Mouse (Mus musculus) forebrain, embryonic 11.5 days (tissue): ENCODE data around the gene Coq10b. TPM values are rescaled to one million over a fixed set of nuclear protein-coding genes. Genes with fewer than 3 reads are reported as not detected.

ENCODE experiments used
- ATAC-seq: fragments of 200-750 bp; cut with Nextera tagmentation; replicated peaks from 2 replicates; pipeline ENCODE4 v1.8.0; 2017; ENCODE audit warnings: moderate TSS enrichment; ENCODE audit not compliant: low FRiP score
- DNase-seq: peaks from one replicate; pipeline ENCODE4 v3.0.0-alpha.2; 2017; ENCODE audit warnings: low spot score
- H3K27ac ChIP-seq: fragments of 300-500 bp; sonication (generic); 2 replicates; pipeline ENCODE4 v1.5.1; 2014; ENCODE audit warnings: low read depth, low read length
- H3K27me3 ChIP-seq: fragments of 300-500 bp; sonication (generic); 2 replicates; pipeline ENCODE4 v1.6.1; 2014; ENCODE audit warnings: mild to moderate bottlenecking, low read length, mixed read lengths; ENCODE audit not compliant: control insufficient read depth, insufficient read depth
- H3K36me3 ChIP-seq: fragments of 300-500 bp; sonication (generic); 2 replicates; pipeline ENCODE4 v1.6.1; 2014; ENCODE audit warnings: mild to moderate bottlenecking, low read length, moderate library complexity, mixed read lengths; ENCODE audit not compliant: control insufficient read depth, insufficient read depth
- H3K4me1 ChIP-seq: fragments of 300-500 bp; sonication (generic); replicated peaks from 2 replicates; pipeline ENCODE4 v1.6.1; 2014; ENCODE audit warnings: low read length, mixed read lengths; ENCODE audit not compliant: control insufficient read depth, insufficient read depth
- H3K4me2 ChIP-seq: fragments of 300-500 bp; sonication (generic); 2 replicates; pipeline ENCODE4 v1.6.1; 2014; ENCODE audit warnings: low read depth, mild to moderate bottlenecking, low read length, moderate library complexity, mixed read lengths; ENCODE audit not compliant: severe bottlenecking
- H3K4me3 ChIP-seq: fragments of 300-500 bp; sonication (generic); 2 replicates; pipeline ENCODE4 v1.5.1; 2014; ENCODE audit warnings: low read depth, low read length
- H3K9ac ChIP-seq: fragments of 300-500 bp; sonication (generic); 2 replicates; pipeline ENCODE4 v1.6.1; 2014; ENCODE audit warnings: low read length
- H3K9me3 ChIP-seq: fragments of 300-500 bp; sonication (generic); 2 replicates; pipeline ENCODE4 v1.6.1; 2016; ENCODE audit warnings: low read length, mixed read lengths; ENCODE audit not compliant: control insufficient read depth
- WGBS: fragments of 180-500 bp; shearing (Covaris S2); extraction: QIAGEN DNeasy Blood & Tissue Kit; methylation state at CpG from one replicate; pipeline ENCODE4 v1.1.7; 2014; 5-methylcytosine and 5-hydroxymethylcytosine counted together
- polyA plus RNA-seq: library from polyadenylated mRNA; unstranded; fragments of >200 nt; fragmentation: Nextera tagmentation; extraction: Ambion mirVana; gene quantifications from 2 replicates; pipeline ENCODE4 v1.2.1, GENCODE M21; 2014

Gene Coq10b
- polyA plus RNA-seq, 1 experiment from 2014 or later, result 32.9 TPM

- H3K4me3 ChIP-seq, result no peak overlapping the region
- H3K4me1 ChIP-seq, result no peaks in the 10 kb centered on the region
- ATAC-seq (no peak), DNase-seq (no peak)
- H3K27ac ChIP-seq, result no peak overlapping the region
- H3K36me3 ChIP-seq, result peaks cover 8% of the 10 kb centered on the region; the same call in 1 of the 2 replicates
- no peak overlapping the region for H3K4me2 ChIP-seq
- 65% methylated on average over 5 of the region's 5 CpGs for WGBS
- H3K9ac ChIP-seq, result no peak overlapping the region
- no peaks in the 10 kb centered on the region for H3K9me3 ChIP-seq
- no peaks in the 10 kb centered on the region for H3K27me3 ChIP-seq
These were observed 23.3 kb downstream of the Coq10b start for GRCm38 (mm10) chr1:55075652-55076394.

- H3K27ac ChIP-seq, result no peak overlapping the region
- no peak overlapping the region for H3K9ac ChIP-seq
- no peaks in the 10 kb centered on the region for H3K27me3 ChIP-seq
- H3K4me2 ChIP-seq, result no peak overlapping the region
- H3K4me3 ChIP-seq, result no peak overlapping the region
- H3K4me1 ChIP-seq, result no peaks in the 10 kb centered on the region
- ATAC-seq (peak; percentile 46; the same call in 1 of the 2 replicates), DNase-seq (no peak)
- H3K9me3 ChIP-seq, result no peaks in the 10 kb centered on the region
- peaks cover 11% of the 10 kb centered on the region; the same call in 1 of the 2 replicates for H3K36me3 ChIP-seq
These were observed 23.8 kb downstream of the Coq10b start for GRCm38 (mm10) chr1:55076395-55076743.

GRCm38 (mm10) chr1:55076849-55077516, 24.4 kb downstream of the Coq10b start:
- Histone ChIP-seq H3K9ac (no peak overlapping the region), H3K27me3 (no peaks in the 10 kb centered on the region), H3K4me1 (no peaks in the 10 kb centered on the region), H3K4me2 (no peak overlapping the region), H3K9me3 (no peaks in the 10 kb centered on the region), H3K27ac (no peak overlapping the region), H3K4me3 (no peak overlapping the region), H3K36me3 (peaks cover 14% of the 10 kb centered on the region; the same call in 1 of the 2 replicates)
- ATAC-seq, result no peak
- WGBS, result 81% methylated on average over 2 of the region's 2 CpGs
- no peak for DNase-seq

- H3K4me1 ChIP-seq, result no peaks in the 10 kb centered on the region; the same call in 1 of the 2 replicates
- H3K27ac ChIP-seq, result no peak overlapping the region
- H3K9me3 ChIP-seq, result no peaks in the 10 kb centered on the region; the same call in 1 of the 2 replicates
- no peak for DNase-seq
- H3K4me2 ChIP-seq, result no peak overlapping the region
- no peak overlapping the region for H3K4me3 ChIP-seq
- 93% methylated on average over 4 of the region's 4 CpGs for WGBS
- ATAC-seq, result no peak
- H3K9ac ChIP-seq, result no peak overlapping the region
- H3K36me3 ChIP-seq, result peaks cover 30% of the 10 kb centered on the region
- H3K27me3 ChIP-seq, result no peaks in the 10 kb centered on the region
These were observed 27.1 kb downstream of the Coq10b start for GRCm38 (mm10) chr1:55079677-55080076.

- H3K9me3 ChIP-seq, result no peaks in the 10 kb centered on the region; the same call in 1 of the 2 replicates
- H3K9ac ChIP-seq, result no peak overlapping the region
- H3K4me3 ChIP-seq, result no peak overlapping the region
- H3K27me3 ChIP-seq, result no peaks in the 10 kb centered on the region
- peaks cover 6% of the 10 kb centered on the region for H3K4me1 ChIP-seq
- peaks cover 30% of the 10 kb centered on the region for H3K36me3 ChIP-seq
- 77% methylated on average over 1 of the region's 1 CpGs for WGBS
- no peak overlapping the region for H3K4me2 ChIP-seq
- no peak overlapping the region for H3K27ac ChIP-seq
- DNase-seq (no peak), ATAC-seq (no peak)
These were observed 29.5 kb downstream of the Coq10b start for GRCm38 (mm10) chr1:55082106-55082505.

GRCm38 (mm10) chr1:55085781-55086366, 33.3 kb downstream of the Coq10b start:
- no peaks in the 10 kb centered on the region for H3K27me3 ChIP-seq
- H3K4me1 ChIP-seq, result peaks cover 6% of the 10 kb centered on the region
- H3K27ac ChIP-seq, result no peak overlapping the region
- 56% methylated on average over 7 of the region's 7 CpGs for WGBS
- DNase-seq (no peak), ATAC-seq (no peak)
- H3K4me2 ChIP-seq, result peak overlapping the region; percentile 85
- peak overlapping the region; percentile 91 for H3K4me3 ChIP-seq
- H3K9me3 ChIP-seq, result no peaks in the 10 kb centered on the region; the same call in 1 of the 2 replicates
- H3K9ac ChIP-seq, result 0 out of 2 replicates have a peak overlapping the region, but pooled peaks have one; percentile 10
- H3K36me3 ChIP-seq, result peaks cover 22% of the 10 kb centered on the region

GRCm38 (mm10) chr1:55086868-55087400, 34.4 kb downstream of the Coq10b start:
- peak overlapping the region; percentile 94; the same call in 1 of the 2 replicates for H3K27ac ChIP-seq
- H3K4me3 ChIP-seq, result peak overlapping the region; percentile 91
- no peaks in the 10 kb centered on the region for H3K27me3 ChIP-seq
- H3K9ac ChIP-seq, result peak overlapping the region; percentile 95
- H3K36me3 ChIP-seq, result peaks cover 20% of the 10 kb centered on the region
- DNase-seq (peak; percentile 53), ATAC-seq (no peak)
- H3K9me3 ChIP-seq, result no peaks in the 10 kb centered on the region; the same call in 1 of the 2 replicates
- H3K4me1 ChIP-seq, result peaks cover 6% of the 10 kb centered on the region
- under 1% methylated on average over 13 of the region's 13 CpGs for WGBS
- peak overlapping the region; percentile 85 for H3K4me2 ChIP-seq

GRCm38 (mm10) chr1:55087401-55087904, 34.9 kb downstream of the Coq10b start:
- H3K4me2 ChIP-seq, result peak overlapping the region; percentile 85
- under 1% methylated on average over 42 of the region's 57 CpGs for WGBS
- no peaks in the 10 kb centered on the region; the same call in 1 of the 2 replicates for H3K9me3 ChIP-seq
- no peaks in the 10 kb centered on the region for H3K27me3 ChIP-seq
- ATAC-seq, result peak; percentile 67
- H3K36me3 ChIP-seq, result peaks cover 16% of the 10 kb centered on the region
- peak overlapping the region; percentile 91 for H3K4me3 ChIP-seq
- peak overlapping the region; percentile 95 for H3K9ac ChIP-seq
- DNase-seq, result no peak
- H3K27ac ChIP-seq, result peak overlapping the region; percentile 94
- peaks cover 6% of the 10 kb centered on the region for H3K4me1 ChIP-seq
